11 mouse cellular contexts compared by ENCODE assay signal in the genomic region with DNA sequence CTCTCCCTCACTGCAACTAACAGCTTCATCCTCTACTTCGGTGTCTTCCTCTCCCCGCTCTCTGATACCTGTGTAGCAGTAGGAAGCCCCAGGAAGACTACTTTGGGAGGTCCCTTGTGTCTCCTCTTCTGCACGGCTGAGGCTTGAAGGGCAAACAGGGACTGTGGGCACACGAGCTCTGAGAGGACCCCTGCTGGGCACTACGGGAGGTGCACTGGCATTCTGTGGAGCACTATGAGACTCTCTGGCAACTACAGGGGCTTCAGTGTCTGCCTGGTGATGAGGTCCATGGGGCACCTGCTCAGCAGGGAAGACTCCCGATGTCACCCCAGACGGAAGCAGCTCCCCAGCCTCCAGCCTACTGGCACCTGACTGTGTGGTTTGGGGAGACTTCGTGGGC. TPM values are rescaled to one million over a fixed set of nuclear protein-coding genes. Genes with fewer than 3 reads are reported as not detected.
A peak's percentile ranks its signal among the peaks of the same experiment; 100 is the strongest.
DNase-seq lines count a peak whose midpoint lies in the region; ATAC-seq and TF ChIP-seq lines count a peak whose summit lies in the region.
"Had no signal": no experiment of that assay in that cellular context is flagged by ENCODE, and none has a peak within 500 bp of the region (broad histone marks: within the 10 kb centered on the region; RNA-seq: fewer than 3 reads in every experiment).

No protein-coding gene starts in this region.

- H3K9ac ChIP-seq in kidney, postnatal 0 days (ENCODE audit: low read depth, low read length) = no peak overlapping the region
- H3K9ac ChIP-seq in kidney, embryonic 16.5 days (replicated peaks; ENCODE audit: low read length) = no peak overlapping the region
- no peak overlapping the region for H3K9ac ChIP-seq in forebrain, embryonic 11.5 days (ENCODE audit: low read length)

- no peak for TF ChIP-seq POLR2A in brain, embryonic 14.5 days (IDR thresholded peaks at IDR 0.05; ENCODE audit: borderline replicate concordance, extremely low read depth, insufficient read depth, insufficient read length, poor library complexity, severe bottlenecking)

- H3K27ac ChIP-seq in kidney, postnatal 0 days = no peak overlapping the region
- H3K27ac ChIP-seq in kidney, embryonic 16.5 days (ENCODE audit: low read length) = no peak overlapping the region
- H3K27ac ChIP-seq in embryonic facial prominence, embryonic 10.5 days (replicated peaks) = no peak overlapping the region
- H3K27ac ChIP-seq in forebrain, embryonic 11.5 days (ENCODE audit: low read depth, low read length) = no peak overlapping the region

- TF ChIP-seq CTCF in kidney, postnatal 0 days (IDR thresholded peaks at IDR 0.05; ENCODE audit: low read depth) = peak; percentile 45; the same call in 1 of the 2 replicates
- TF ChIP-seq CTCF in brain, embryonic 14.5 days (IDR thresholded peaks at IDR 0.05; ENCODE audit: borderline replicate concordance, extremely low read depth, insufficient read depth, insufficient read length) = peak; percentile 42; the same call in 1 of the 2 replicates

- no peak overlapping the region for H3K4me2 ChIP-seq in kidney, postnatal 0 days (ENCODE audit: low read length)
- H3K4me2 ChIP-seq in kidney, embryonic 16.5 days (replicated peaks; ENCODE audit: low read depth, low read length) = no peak overlapping the region
- H3K4me2 ChIP-seq in forebrain, embryonic 11.5 days (ENCODE audit: low read depth, low read length, severe bottlenecking) = no peak overlapping the region

- no peak for ATAC-seq in kidney, postnatal 0 days (replicated peaks; ENCODE audit: low FRiP score, low read depth)
- no peak for ATAC-seq in kidney, embryonic 16.5 days (ENCODE audit: low FRiP score, low TSS enrichment)
- ATAC-seq in forebrain, embryonic 11.5 days (replicated peaks; ENCODE audit: low FRiP score) = no peak
- ATAC-seq: activated CD4-positive, CD25-positive, alpha-beta regulatory T cell, adult 4 months had no signal

- H3K36me3 ChIP-seq in kidney, postnatal 0 days (ENCODE audit: insufficient read depth, low read length) = peaks cover 90% of the 10 kb centered on the region
- H3K36me3 ChIP-seq in kidney, embryonic 16.5 days (ENCODE audit: insufficient read depth, low read length) = peaks cover 87% of the 10 kb centered on the region
- peaks cover 100% of the 10 kb centered on the region for H3K36me3 ChIP-seq in embryonic facial prominence, embryonic 10.5 days (replicated peaks)
- H3K36me3 ChIP-seq in forebrain, embryonic 11.5 days (ENCODE audit: control insufficient read depth, insufficient read depth, low read length) = no peaks in the 10 kb centered on the region; the same call in 1 of the 2 replicates

- DNase-seq in kidney, postnatal 0 days (ENCODE audit: low spot score) = no peak
- peak; percentile 32 for DNase-seq in thymus, postnatal 14 days
- DNase-seq in thymus, postnatal 0 days (ENCODE audit: low spot score) = no peak
- DNase-seq in brain, embryonic 14.5 days (ENCODE audit: low read depth) = no peak
- DNase-seq in testis, postnatal 10 days (ENCODE audit: low spot score) = peak; percentile 45
- no peak for DNase-seq in embryonic facial prominence, embryonic 10.5 days (ENCODE audit: low spot score)
- no peak for DNase-seq in forebrain, embryonic 11.5 days (ENCODE audit: low spot score)
- DNase-seq: cerebellum, adult 11-12 months; gastrocnemius, postnatal 10 days had no signal

- no peaks in the 10 kb centered on the region for H3K9me3 ChIP-seq in kidney, postnatal 0 days (replicated peaks; ENCODE audit: low read length)
- H3K9me3 ChIP-seq in kidney, embryonic 16.5 days (ENCODE audit: low read length) = no peaks in the 10 kb centered on the region
- no peaks in the 10 kb centered on the region for H3K9me3 ChIP-seq in embryonic facial prominence, embryonic 10.5 days
- no peaks in the 10 kb centered on the region for H3K9me3 ChIP-seq in forebrain, embryonic 11.5 days (ENCODE audit: control insufficient read depth, low read length)

- no peaks in the 10 kb centered on the region for H3K4me1 ChIP-seq in kidney, postnatal 0 days (replicated peaks; ENCODE audit: insufficient read depth, low read length)
- H3K4me1 ChIP-seq in kidney, embryonic 16.5 days (ENCODE audit: insufficient read depth, low read length) = 0 out of 2 replicates have a peak, but pooled peaks cover 3% of the 10 kb centered on the region
- no peaks in the 10 kb centered on the region for H3K4me1 ChIP-seq in embryonic facial prominence, embryonic 10.5 days
- H3K4me1 ChIP-seq in forebrain, embryonic 11.5 days (replicated peaks; ENCODE audit: control insufficient read depth, insufficient read depth, low read length) = no peaks in the 10 kb centered on the region

- no peak overlapping the region for H3K4me3 ChIP-seq in kidney, postnatal 0 days (replicated peaks; ENCODE audit: low read depth, low read length)
- H3K4me3 ChIP-seq in kidney, embryonic 16.5 days (ENCODE audit: low read length) = no peak overlapping the region
- H3K4me3 ChIP-seq in embryonic facial prominence, embryonic 10.5 days = no peak overlapping the region
- no peak overlapping the region for H3K4me3 ChIP-seq in forebrain, embryonic 11.5 days (ENCODE audit: low read depth, low read length)

- WGBS in kidney, postnatal 0 days = 85% methylated on average over 8 of the region's 8 CpGs
- 85% methylated on average over 8 of the region's 8 CpGs for WGBS in kidney, embryonic 16.5 days
- 88% methylated on average over 8 of the region's 8 CpGs for WGBS in embryonic facial prominence, embryonic 10.5 days
- WGBS in forebrain, embryonic 11.5 days = 91% methylated on average over 8 of the region's 8 CpGs

- no peaks in the 10 kb centered on the region for H3K27me3 ChIP-seq in kidney, postnatal 0 days (ENCODE audit: insufficient read depth, low read length)
- no peaks in the 10 kb centered on the region for H3K27me3 ChIP-seq in kidney, embryonic 16.5 days (ENCODE audit: insufficient read depth, low read length)
- no peaks in the 10 kb centered on the region for H3K27me3 ChIP-seq in embryonic facial prominence, embryonic 10.5 days (replicated peaks; ENCODE audit: low read depth, poor library complexity, severe bottlenecking)
- H3K27me3 ChIP-seq in forebrain, embryonic 11.5 days (ENCODE audit: control insufficient read depth, insufficient read depth, low read length) = no peaks in the 10 kb centered on the region

RNA-seq across cellular contexts. Expression of a gene that starts 32.7 kb away (rescaled TPM):
- 14.7 and 17.9 TPM in 2 replicates for polyA plus RNA-seq in kidney, postnatal 0 days (2015; fragmentation: Nextera tagmentation; extraction: Ambion mirVana)
- 19.8 and 19.9 TPM in 2 replicates for polyA plus RNA-seq in kidney, embryonic 16.5 days (2015; fragmentation: Nextera tagmentation; extraction: Ambion mirVana)
- polyA plus RNA-seq in thymus, postnatal 0 days (2015; fragmentation: Nextera tagmentation; extraction: Ambion mirVana) = 12.9 and 16.2 TPM in 2 replicates
- 119 and 121 TPM in 2 replicates for polyA plus RNA-seq in brain, embryonic 14.5 days (2012; rRNA removed)
- polyA plus RNA-seq in embryonic facial prominence, embryonic 10.5 days (2016; fragmentation: Nextera tagmentation; extraction: Ambion mirVana) = 23.6 and 25.2 TPM in 2 replicates
- polyA plus RNA-seq in forebrain, embryonic 11.5 days (2014; fragmentation: Nextera tagmentation; extraction: Ambion mirVana) = 33.2 and 34.9 TPM in 2 replicates

Comparison
In these comparisons a context has a peak if more than half of its experiments do, and no peak if none do; other contexts are left out.
1. DNase-seq: peak in thymus, postnatal 14 days (single experiment) and testis, postnatal 10 days (single experiment); none in kidney, postnatal 0 days (single experiment), thymus, postnatal 0 days (single experiment), brain, embryonic 14.5 days (single experiment), embryonic facial prominence, embryonic 10.5 days (single experiment) and forebrain, embryonic 11.5 days (single experiment).